Mouse (Mus musculus) layer of hippocampus, adult 18-20 months (tissue): ENCODE results near the gene Capn12. TPM values are rescaled to one million over a fixed set of nuclear protein-coding genes. Genes with fewer than 3 reads are reported as not detected.

Source experiments
- DNase-seq, 2 experiments: peaks; one replicate each; pipeline ENCODE4 v3.0.0; 2022; ENCODE audit warnings: low spot score in 2 of 2
- long read RNA-seq: library from polyadenylated mRNA; stranded (forward); transcript quantifications from one replicate; pipeline ENCODE4 v2.0.0, GENCODE M21; 2021
- total RNA-seq, 2 experiments: library from RNA; stranded (reverse); gene quantifications; 2 replicates each; pipeline ENCODE4 v1.2.3; 2021

The Capn12 gene
- total RNA-seq = under 1 TPM; 0.50 to 0.76 TPM
- long read RNA-seq = 0 reads

DNA sequence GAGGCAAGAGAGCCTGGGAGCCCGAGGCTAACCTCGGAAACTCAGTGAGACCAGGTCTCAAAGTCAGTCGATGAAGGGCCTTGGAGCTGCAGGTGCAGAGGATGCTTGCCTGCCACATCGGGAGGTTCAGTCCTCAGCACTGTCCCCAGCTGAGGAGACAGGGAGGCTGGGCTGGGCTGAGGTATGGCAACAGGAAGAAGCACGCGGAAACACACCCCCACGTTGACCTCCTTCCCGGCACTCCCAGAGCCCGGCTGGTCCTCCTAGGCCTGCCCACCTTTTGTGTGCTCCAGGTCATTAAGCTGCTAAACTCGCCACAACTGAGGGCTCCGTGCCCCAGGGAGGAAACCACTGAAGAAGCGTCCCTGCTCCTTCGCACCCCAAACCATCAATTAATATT is at the start of gene Capn12:
Capn12 (plus strand) TSS at position 224 of the 400 bp plus-strand sequence.
- DNase-seq = no peak

- DNase-seq = no peak
Measured at GRCm38 (mm10) chr7:28832137-28832536, 49.1 kb upstream of the Capn12 start.

GRCm38 (mm10) chr7:28833723-28834347 is 47.4 kb upstream of the Capn12 start, which contains the start of gene Lgals4:
Lgals4 (plus strand) TSS chr7:28833854.
- no peak for DNase-seq

- DNase-seq = no peak
Measured at GRCm38 (mm10) chr7:28836936-28837335, 44.3 kb upstream of the Capn12 start.

DNA sequence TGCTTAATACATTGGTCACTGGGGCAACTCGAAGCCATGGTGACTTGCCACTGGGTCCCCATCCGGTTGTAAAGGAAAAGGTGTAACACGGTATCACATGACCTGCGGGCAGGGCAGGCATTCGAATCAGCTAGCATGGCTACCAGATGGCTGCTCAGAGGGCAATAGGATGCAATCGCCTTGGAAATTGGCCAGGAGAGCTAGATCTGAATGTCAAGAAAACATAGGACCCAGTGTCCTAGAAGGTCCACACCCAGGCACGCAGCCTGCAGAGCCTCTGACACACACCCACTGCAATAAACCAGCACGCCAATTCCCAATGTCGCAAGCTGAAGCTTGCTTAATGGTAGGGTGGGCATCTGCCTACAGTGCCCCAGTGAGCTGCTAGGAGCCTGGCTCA is 42.9 kb upstream of the Capn12 start:
- no peak for DNase-seq

- DNase-seq = no peak
Measured at GRCm38 (mm10) chr7:28847273-28847672, 33.9 kb upstream of the Capn12 start.

GRCm38 (mm10) chr7:28849700-28850236 is 31.5 kb upstream of the Capn12 start:
- DNase-seq = no peak

DNA sequence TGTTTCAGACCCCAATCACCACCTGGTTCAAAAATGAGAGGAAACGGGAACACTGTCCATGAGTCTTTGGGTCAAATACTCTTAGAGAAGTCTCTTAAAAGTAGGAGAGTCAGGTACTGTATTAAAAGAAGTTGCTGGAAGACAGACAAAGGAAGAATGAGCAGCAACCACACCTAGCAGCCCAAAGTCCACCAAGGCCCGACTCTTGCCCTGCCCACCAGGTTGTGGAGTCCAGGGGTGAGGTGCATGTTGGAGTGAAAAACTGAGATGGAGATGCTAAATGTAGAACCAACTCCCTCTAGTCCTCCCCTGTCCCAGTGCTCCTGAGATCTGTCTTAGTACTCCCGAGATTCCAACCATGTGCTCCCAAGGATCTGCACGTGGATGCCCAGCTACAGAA is 30.6 kb upstream of the Capn12 start:
- no peak for DNase-seq

DNA sequence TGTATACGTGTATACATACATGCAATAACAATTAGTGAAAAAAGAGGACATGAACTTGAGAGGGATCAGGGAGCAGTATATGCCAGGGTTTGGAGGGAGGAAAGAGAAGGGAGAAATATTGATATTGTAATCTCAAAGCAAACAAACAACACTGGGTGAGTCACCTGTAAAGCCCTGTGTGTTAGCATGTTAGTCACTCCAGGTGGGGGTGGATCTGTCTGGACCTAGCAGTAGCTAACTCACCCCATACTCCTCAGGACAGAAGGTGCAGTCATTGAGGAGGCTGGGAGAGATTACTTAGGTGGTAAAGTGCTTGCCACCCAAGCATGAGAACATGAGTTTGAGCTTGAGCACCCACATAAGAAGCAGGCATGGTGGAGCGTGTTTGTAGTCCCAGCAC is 21.3 kb upstream of the Capn12 start:
- DNase-seq = no peak

- no peak for DNase-seq
Measured at GRCm38 (mm10) chr7:28860898-28861297, 20.3 kb upstream of the Capn12 start.

DNA sequence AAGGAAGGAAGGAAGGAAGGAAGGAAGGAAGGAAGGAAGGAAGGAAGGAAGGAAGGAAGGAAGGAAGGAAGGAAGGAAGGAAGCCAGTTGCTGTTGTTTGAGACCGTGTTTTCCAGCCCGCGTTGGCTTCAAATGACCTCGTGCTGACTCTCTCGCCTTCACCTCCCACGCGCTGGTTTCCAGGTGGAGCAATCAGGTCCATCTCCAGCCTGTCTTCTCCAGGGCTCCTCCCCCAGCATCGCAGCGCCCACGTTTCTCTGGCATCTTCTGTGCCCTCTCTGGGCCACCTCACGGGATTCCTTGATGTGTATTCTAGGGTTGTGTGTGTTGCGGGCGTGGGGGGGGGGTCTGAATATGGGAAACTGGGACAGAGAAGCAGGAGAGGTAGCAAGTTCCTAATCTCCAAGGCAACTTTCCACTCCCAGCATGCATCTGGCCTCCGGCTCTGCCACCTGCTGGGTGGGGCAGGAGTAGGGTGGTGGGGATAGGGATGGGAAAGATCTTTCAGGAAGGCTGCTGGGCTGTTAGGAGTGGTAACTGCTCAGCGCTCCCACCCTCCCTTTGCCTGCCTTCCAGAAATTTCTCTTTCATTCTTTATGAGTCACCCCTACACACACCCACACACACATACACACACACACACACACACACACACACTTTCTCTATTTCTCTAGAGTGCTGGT is 18.3 kb upstream of the Capn12 start:
- peak; percentile 27 for DNase-seq

GRCm38 (mm10) chr7:28863540-28863939 is 17.7 kb upstream of the Capn12 start, which contains the start of gene Lgals7:
Lgals7 (plus strand) TSS chr7:28863853.
- DNase-seq = no peak

DNA sequence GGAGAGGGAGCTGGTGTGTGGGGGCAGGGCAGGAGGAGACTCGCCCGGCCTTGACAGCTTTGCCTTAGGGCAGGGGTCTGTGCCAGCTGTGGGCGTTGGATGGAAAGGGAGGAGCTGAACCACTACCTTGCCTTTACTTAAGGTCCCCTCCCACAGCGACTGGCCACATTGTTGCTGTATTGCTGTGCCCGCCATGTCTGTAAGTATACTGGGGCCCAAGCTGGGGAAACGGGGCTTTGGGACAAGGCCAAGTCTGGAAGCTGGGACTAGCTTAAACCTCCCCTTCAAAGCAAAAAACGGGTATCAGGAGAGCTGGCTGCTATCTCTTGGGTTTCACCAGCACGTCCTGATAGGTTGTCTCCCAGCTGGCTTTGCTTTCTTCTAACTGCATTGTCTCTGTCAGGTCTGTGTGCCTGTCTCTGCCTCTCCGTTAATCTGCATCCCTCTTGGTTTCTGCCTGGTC is 16.9 kb upstream of the Capn12 start:
- DNase-seq = no peak

- DNase-seq = peak; percentile 72 to 83
Measured at GRCm38 (mm10) chr7:28865481-28866300, 15.5 kb upstream of the Capn12 start.

DNA sequence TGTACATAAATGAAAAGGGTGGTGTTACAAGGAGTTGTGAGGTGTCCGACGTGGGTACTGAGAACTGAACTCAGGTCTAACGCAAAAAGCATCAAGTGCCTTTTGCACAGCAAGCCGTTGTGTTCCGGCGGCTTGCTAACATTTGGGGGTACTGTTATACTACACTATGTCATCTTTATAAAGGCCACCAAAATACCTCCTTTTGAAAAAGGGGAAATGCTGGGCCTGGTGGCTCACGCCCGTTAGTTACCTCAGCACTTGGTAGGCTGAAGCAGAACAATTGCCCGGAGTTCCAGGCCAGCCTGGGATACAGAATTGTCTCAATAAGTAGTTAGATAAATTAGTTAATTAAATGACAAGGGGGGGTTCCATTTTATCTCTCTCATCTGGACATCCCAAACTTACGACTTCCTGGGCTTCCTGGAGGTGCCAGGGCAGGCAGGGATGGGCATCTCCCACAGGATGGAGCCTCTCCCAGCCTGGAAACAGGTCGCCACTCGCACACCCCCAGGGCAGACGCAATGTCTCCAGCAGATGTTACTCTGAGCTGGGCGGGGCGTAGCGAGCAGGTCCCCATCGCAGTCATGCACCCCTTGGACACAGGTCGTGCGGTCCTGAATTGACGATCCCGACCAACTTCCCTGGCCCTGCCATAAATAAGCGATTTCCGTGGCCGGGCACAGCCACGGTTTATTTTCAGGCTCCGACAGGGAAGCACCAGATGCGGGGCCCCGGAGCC is 14.3 kb upstream of the Capn12 start:
- no peak for DNase-seq

DNA sequence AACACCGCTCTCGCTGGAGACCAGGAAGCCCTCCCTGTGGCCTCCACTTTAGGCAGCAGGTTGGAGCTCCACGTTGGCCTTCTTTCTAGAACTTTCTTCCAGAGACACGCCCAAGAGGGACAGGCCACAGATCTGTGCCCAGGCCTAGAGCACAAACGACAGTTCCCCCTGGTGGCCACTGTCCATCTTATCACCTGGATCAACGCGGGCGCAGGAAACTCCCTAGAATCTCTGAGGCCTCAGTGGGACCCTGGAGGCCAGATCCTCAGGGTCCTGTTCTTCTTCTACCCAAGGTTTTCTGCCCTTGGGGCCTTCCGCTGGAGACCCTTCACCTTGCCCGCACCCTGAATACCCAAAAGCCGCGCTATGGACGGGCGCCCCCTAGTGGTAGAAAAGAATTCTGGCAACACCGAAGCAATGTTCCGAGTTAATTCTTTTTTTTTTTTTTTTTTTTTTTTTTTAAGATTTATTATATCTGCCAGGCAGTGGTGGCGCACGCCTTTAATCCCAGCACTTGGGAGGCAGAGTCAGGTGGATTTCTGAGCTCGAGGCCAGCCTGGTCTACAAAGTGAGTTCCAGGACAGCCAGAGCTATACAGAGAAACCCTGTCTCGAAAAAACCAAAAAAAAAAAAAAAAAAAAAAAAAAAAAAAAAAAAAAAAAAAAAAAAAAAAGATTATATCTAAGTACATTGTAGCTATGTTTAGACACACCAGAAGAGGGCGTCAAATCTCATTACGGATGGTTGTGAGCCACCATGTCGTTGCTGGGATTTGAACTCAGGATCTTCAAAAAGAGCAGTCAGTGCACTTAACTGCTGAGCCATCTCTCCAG is 13.5 kb upstream of the Capn12 start:
- peak in 1 of 2 experiments; percentile 67 for DNase-seq

DNA sequence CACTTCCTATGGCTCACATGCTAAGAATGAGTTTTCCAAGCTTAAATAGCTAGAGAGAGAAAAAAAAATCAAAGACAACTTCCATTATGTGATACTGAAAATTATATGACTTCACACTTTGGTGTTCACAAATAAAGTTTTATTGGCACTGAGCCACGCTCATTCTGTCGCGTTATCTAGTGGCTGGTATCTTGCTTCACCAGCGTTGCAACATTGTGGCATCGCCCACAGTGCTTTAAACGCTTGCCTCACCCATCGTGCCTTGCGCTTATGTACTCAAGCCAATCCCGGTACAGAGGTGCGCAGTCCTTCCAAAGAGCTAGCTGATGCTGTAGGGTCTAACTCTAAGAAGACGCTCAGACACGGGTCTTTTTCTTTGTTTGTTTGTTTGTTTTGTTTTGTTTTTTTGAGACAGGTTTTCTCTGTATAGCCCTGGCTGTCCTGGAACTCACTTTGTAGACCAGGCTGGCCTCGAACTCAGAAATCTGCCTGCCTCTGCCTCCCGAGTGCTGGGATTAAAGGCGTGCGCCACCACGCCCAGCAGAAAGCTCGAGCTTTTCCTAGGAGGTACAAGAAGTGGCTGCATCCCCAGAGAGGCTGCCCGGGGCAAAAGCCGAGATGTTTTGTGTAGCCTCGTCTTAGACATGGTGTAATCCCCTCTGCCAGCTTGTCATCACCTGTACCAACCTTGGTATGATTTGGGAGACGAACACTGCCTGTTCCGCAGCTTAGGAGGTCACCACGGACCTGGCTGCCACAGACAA is 10.1 kb upstream of the Capn12 start:
- DNase-seq = no peak

DNA sequence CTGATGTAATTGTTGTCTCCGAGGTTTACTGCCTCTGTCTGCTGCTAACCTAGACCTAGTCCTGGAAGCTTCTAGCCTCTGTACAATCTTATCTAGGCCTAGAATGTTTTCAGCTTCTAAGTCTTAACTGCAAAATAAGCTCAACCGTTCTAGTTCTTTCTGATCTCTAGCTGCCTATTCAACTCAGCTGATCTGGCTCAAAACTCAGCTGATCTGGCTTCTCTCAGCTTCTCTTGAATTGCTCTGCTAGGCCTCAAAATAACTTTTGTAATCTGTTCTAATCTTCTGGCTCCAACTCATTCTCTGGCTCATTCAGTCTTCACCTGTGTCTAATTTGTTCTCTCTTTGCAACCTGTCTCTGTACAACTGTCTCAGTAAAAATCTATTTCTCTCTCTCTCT is 6.7 kb upstream of the Capn12 start:
- no peak for DNase-seq

DNA sequence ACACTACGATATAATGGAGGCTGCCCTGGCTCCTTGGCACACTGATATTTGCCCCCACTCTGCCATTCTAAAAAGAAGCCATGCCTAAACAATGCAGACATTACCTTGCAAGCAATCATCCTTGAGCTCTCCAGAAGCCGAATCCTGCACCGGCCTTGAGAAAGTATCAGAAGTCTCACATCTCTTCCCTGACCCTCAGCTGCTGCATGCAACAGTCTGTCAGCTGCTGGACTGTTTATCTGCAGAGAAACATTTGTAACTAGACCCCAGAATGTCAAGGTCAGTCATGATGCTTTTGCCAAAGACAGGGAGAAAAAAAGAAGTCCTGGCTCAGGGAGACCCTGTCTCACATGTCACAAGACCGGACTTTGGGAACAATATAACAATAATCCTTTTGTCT is 5.1 kb upstream of the Capn12 start:
- no peak for DNase-seq
